Mouse (Mus musculus): ENCODE data around the gene Slc25a30. TPM values are rescaled to one million over a fixed set of nuclear protein-coding genes. Genes with fewer than 3 reads are reported as not detected.
"Not testable (repeated sequence)": the region's sequence is repeated elsewhere in the genome, so short reads cannot be mapped to it uniquely, and the experiment has no call there.

Slc25a30 gene
- polyA plus RNA-seq, 1 experiment from 2014 or later: 22.7 TPM

DNA sequence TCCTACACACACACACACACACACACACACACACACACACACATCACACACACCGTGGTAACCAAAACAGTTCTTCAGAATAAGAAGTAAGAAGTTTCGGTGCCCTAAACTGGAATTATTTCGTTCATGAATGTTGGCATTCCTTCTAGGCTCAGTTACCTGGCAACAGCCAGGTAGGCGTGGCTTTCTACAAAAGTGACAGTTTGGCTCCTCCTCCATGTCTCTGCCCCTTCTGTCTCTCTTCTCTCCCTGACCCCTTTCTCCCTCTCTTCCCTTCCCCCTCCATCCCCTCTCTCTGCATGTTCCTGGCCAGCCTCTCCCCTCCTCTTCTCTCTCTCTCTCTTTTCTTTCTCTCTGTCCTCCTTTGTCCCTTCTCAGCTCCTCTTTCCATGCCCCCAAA, 46.1 kb upstream of the Slc25a30 start:
- Histone ChIP-seq H3K4me1 (replicated peaks; ENCODE audit: insufficient read depth, low read length) (peaks cover 16% of the 10 kb centered on the region), H3K27ac (peak overlapping the region; percentile 96), H3K36me3 (ENCODE audit: insufficient read depth, low read length) (no peaks in the 10 kb centered on the region), H3K4me2 (ENCODE audit: low read length) (peak overlapping the region; percentile 98), H3K27me3 (ENCODE audit: insufficient read depth, low read length) (no peaks in the 10 kb centered on the region), H3K4me3 (replicated peaks; ENCODE audit: low read depth, low read length) (peak overlapping the region; percentile 39; the same call in 1 of the 2 replicates), H3K9ac (ENCODE audit: low read depth, low read length) (0 out of 2 replicates have a peak overlapping the region, but pooled peaks have one; percentile 32), H3K9me3 (replicated peaks; ENCODE audit: low read length) (no peaks in the 10 kb centered on the region)
- TF ChIP-seq CTCF (IDR thresholded peaks at IDR 0.05; ENCODE audit: low read depth): no peak
- DNase-seq (ENCODE audit: low spot score) (peak; percentile 55), ATAC-seq (replicated peaks; ENCODE audit: low FRiP score, low read depth) (no peak)
- 49% methylated on average over 4 of the region's 4 CpGs for WGBS

GRCm38 (mm10) chr14:75832031-75832430, 45.2 kb upstream of the Slc25a30 start:
- H3K9me3 ChIP-seq (replicated peaks; ENCODE audit: low read length): no peaks in the 10 kb centered on the region
- no peak overlapping the region for H3K9ac ChIP-seq (ENCODE audit: low read depth, low read length)
- ATAC-seq (replicated peaks; ENCODE audit: low FRiP score, low read depth): no peak
- no peak for DNase-seq (ENCODE audit: low spot score)
- no peak overlapping the region for H3K4me3 ChIP-seq (replicated peaks; ENCODE audit: low read depth, low read length)
- no peaks in the 10 kb centered on the region for H3K36me3 ChIP-seq (ENCODE audit: insufficient read depth, low read length)
- H3K4me1 ChIP-seq (replicated peaks; ENCODE audit: insufficient read depth, low read length): peaks cover 16% of the 10 kb centered on the region
- no peak overlapping the region for H3K27ac ChIP-seq
- no peak overlapping the region for H3K4me2 ChIP-seq (ENCODE audit: low read length)
- no peak for TF ChIP-seq CTCF (IDR thresholded peaks at IDR 0.05; ENCODE audit: low read depth)
- H3K27me3 ChIP-seq (ENCODE audit: insufficient read depth, low read length): no peaks in the 10 kb centered on the region
- 92% methylated on average over 2 of the region's 2 CpGs for WGBS

DNA sequence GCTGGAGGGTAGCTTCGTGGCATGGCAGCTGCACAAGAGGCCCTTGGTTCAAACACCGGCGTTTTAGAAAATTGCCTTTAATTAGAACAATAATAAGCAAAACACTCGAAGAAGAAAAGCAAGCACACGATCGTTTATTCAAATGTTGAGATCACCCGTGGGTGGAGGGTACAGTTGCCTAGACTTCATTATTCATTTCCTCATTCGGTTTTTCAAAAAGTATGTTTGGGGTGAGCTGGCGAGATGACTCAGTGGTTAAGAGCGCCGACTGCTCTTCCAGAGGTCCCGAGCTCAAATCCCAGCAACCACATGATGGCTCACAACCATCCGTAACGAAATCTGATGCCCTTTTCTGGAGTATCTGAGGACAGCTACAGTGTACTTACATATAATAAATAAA, 43.0 kb upstream of the Slc25a30 start:
- not testable (repeated sequence) for H3K36me3 ChIP-seq (ENCODE audit: insufficient read depth, low read length); H3K4me2 ChIP-seq (ENCODE audit: low read length); H3K4me3 ChIP-seq (replicated peaks; ENCODE audit: low read depth, low read length); H3K9ac ChIP-seq (ENCODE audit: low read depth, low read length); H3K27ac ChIP-seq; H3K9me3 ChIP-seq (replicated peaks; ENCODE audit: low read length); H3K27me3 ChIP-seq (ENCODE audit: insufficient read depth, low read length); DNase-seq (ENCODE audit: low spot score); ATAC-seq (replicated peaks; ENCODE audit: low FRiP score, low read depth)
- H3K4me1 ChIP-seq (replicated peaks; ENCODE audit: insufficient read depth, low read length): peaks cover 11% of the 10 kb centered on the region
- WGBS: 64% methylated on average over 14 of the region's 14 CpGs

DNA sequence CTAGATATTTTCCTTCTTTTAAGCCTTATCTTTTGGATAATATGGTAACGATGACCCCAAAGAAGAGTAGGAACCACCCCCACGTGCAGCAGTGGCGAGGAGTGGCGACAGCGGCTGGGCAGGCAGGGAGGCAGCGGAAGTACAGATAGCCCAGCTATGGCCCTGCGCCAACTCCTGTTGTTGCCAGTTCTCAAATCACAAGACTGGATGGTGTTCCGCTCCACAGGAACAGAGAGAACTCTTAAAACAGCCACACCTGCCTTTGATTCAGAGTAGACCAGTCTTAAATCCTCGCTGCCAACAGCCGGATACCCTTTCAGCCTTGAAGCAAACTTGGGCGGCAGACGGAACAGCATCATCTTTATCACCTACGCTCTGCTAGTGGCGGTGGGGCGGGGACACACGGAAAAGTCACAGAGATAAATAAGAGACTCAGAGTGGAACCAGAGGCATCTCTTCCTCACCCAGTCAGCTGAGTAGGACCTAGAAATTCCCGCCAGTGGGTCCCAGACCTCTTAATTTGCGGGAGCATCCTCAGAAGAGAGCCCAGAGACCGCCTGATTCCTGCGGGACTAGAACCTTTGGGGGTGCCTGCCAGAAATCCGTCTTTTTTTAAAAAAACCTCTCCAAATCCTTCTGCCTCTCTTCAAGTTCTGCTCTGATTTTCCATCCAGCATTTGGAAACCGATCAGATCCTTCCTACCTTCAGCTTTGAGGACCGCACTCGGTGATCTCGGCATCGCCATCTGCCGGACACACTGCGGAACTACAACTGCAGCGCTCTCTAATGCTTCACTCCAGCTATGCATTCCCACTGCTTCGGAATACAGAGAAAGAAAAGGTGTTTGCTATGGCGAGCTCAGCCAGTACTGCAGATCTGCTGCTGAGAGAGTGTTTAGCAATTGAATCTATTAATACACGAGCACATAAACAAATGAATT, 42.3 kb upstream of the Slc25a30 start:
- peak overlapping the region; percentile 43; the same call in 1 of the 2 replicates for H3K27ac ChIP-seq
- peak overlapping the region; percentile 27 for H3K4me3 ChIP-seq (replicated peaks; ENCODE audit: low read depth, low read length)
- 4% methylated on average over 32 of the region's 32 CpGs for WGBS
- peak; percentile 94 for TF ChIP-seq CTCF (IDR thresholded peaks at IDR 0.05; ENCODE audit: low read depth)
- peaks cover 11% of the 10 kb centered on the region for H3K4me1 ChIP-seq (replicated peaks; ENCODE audit: insufficient read depth, low read length)
- no peaks in the 10 kb centered on the region for H3K36me3 ChIP-seq (ENCODE audit: insufficient read depth, low read length)
- ATAC-seq (replicated peaks; ENCODE audit: low FRiP score, low read depth): peak; percentile 40; the same call in 1 of the 2 replicates
- H3K9me3 ChIP-seq (replicated peaks; ENCODE audit: low read length): no peaks in the 10 kb centered on the region
- H3K9ac ChIP-seq (ENCODE audit: low read depth, low read length): peak overlapping the region; percentile 38
- H3K27me3 ChIP-seq (ENCODE audit: insufficient read depth, low read length): no peaks in the 10 kb centered on the region
- DNase-seq (ENCODE audit: low spot score): peak; percentile 93
- H3K4me2 ChIP-seq (ENCODE audit: low read length): peak overlapping the region; percentile 49

- H3K9ac ChIP-seq (ENCODE audit: low read depth, low read length): peak overlapping the region; percentile 15; the same call in 1 of the 2 replicates
- no peak for DNase-seq (ENCODE audit: low spot score)
- ATAC-seq (replicated peaks; ENCODE audit: low FRiP score, low read depth): 0 out of 2 replicates have a peak, but pooled peaks have one; percentile 23
- 0 out of 2 replicates have a peak overlapping the region, but pooled peaks have one; percentile 49 for H3K4me2 ChIP-seq (ENCODE audit: low read length)
- H3K9me3 ChIP-seq (replicated peaks; ENCODE audit: low read length): no peaks in the 10 kb centered on the region
- no peak overlapping the region for H3K4me3 ChIP-seq (replicated peaks; ENCODE audit: low read depth, low read length)
- peak overlapping the region; percentile 43; the same call in 1 of the 2 replicates for H3K27ac ChIP-seq
- peaks cover 7% of the 10 kb centered on the region for H3K4me1 ChIP-seq (replicated peaks; ENCODE audit: insufficient read depth, low read length)
- no peaks in the 10 kb centered on the region for H3K27me3 ChIP-seq (ENCODE audit: insufficient read depth, low read length)
- WGBS: 35% methylated on average over 11 of the region's 11 CpGs
- no peak for TF ChIP-seq CTCF (IDR thresholded peaks at IDR 0.05; ENCODE audit: low read depth)
- H3K36me3 ChIP-seq (ENCODE audit: insufficient read depth, low read length): no peaks in the 10 kb centered on the region
These were observed 41.4 kb upstream of the Slc25a30 start for GRCm38 (mm10) chr14:75828221-75828620.

DNA sequence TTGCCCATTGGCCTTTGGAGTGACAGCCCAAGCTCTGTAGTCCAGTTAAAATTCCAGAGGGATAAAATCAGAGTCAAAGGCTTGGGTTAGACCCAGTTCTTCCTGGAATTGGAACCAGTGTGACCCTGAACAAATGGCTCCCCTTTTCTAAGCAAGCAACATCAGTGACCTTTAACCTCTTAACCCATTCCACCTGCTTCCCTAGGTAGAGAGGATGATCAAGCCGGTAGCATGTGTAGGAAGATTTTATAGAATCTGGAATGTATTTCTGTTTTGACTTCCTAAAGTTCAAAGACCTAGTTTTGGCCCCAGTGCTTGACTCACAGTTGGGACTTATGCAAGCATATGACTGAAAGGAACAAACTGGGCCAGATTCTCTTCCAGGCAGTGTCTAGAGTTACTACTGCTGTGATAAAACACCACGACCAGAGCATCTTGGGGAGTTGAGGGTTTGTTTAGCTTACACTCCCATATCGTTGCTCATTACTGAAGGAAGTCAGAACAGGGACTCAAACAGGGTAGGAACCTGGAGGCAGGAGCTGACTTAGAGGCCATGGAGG, 40.1 kb upstream of the Slc25a30 start:
- Histone ChIP-seq H3K9ac (ENCODE audit: low read depth, low read length) (no peak overlapping the region), H3K4me3 (replicated peaks; ENCODE audit: low read depth, low read length) (no peak overlapping the region), H3K36me3 (ENCODE audit: insufficient read depth, low read length) (no peaks in the 10 kb centered on the region), H3K9me3 (replicated peaks; ENCODE audit: low read length) (no peaks in the 10 kb centered on the region), H3K27me3 (ENCODE audit: insufficient read depth, low read length) (no peaks in the 10 kb centered on the region), H3K27ac (no peak overlapping the region), H3K4me1 (replicated peaks; ENCODE audit: insufficient read depth, low read length) (peaks cover 4% of the 10 kb centered on the region), H3K4me2 (ENCODE audit: low read length) (no peak overlapping the region)
- WGBS: 52% methylated on average over 3 of the region's 3 CpGs
- no peak for DNase-seq (ENCODE audit: low spot score)
- no peak for TF ChIP-seq CTCF (IDR thresholded peaks at IDR 0.05; ENCODE audit: low read depth)
- ATAC-seq (replicated peaks; ENCODE audit: low FRiP score, low read depth): no peak

Data from kidney, postnatal 0 days (tissue).